Mouse (Mus musculus) ES-CJ7 (cell line): ENCODE data around the gene Eci1.

Experiments used
- DNase-seq: peaks from one replicate; pipeline ENCODE4 v3.0.0; 2011; ENCODE audit warnings: low read depth, low spot score

The Eci1 gene

GRCm38 (mm10) chr17:24472512-24472911 is 46.1 kb downstream of the Eci1 start:
- DNase-seq, result no peak

GRCm38 (mm10) chr17:24473612-24474275 is 47.3 kb downstream of the Eci1 start, which contains the start of gene Bricd5:
Gene Bricd5, plus strand, starts transcription at chr17:24473884.
- no peak for DNase-seq

GRCm38 (mm10) chr17:24474557-24474956 is 48.1 kb downstream of the Eci1 start:
- no peak for DNase-seq

GRCm38 (mm10) chr17:24475586-24475985 is 49.1 kb downstream of the Eci1 start:
- DNase-seq, result no peak

GRCm38 (mm10) chr17:24476022-24476776 is 49.8 kb downstream of the Eci1 start:
- DNase-seq, result no peak

- no peak for DNase-seq
Measured at GRCm38 (mm10) chr17:24477053-24477984, 50.9 kb downstream of the Eci1 start.

GRCm38 (mm10) chr17:24477985-24478600 is 51.7 kb downstream of the Eci1 start:
- no peak for DNase-seq

- peak; percentile 97 for DNase-seq
Measured at GRCm38 (mm10) chr17:24478663-24479380, 52.4 kb downstream of the Eci1 start, which contains the start of gene Mlst8. Gene Mlst8, minus strand, starts transcription at chr17:24479078.

GRCm38 (mm10) chr17:24479431-24479830 is 53.0 kb downstream of the Eci1 start:
- no peak for DNase-seq

GRCm38 (mm10) chr17:24480201-24480826 is 53.9 kb downstream of the Eci1 start:
- DNase-seq, result peak; percentile 71

GRCm38 (mm10) chr17:24481027-24481815 is 54.8 kb downstream of the Eci1 start:
- DNase-seq, result peak; percentile 67

GRCm38 (mm10) chr17:24483495-24483894 is 57.1 kb downstream of the Eci1 start:
- no peak for DNase-seq

GRCm38 (mm10) chr17:24485090-24485860 is 58.8 kb downstream of the Eci1 start:
- peak; percentile 46 for DNase-seq

- no peak for DNase-seq
Measured at GRCm38 (mm10) chr17:24488186-24488661, 61.8 kb downstream of the Eci1 start, which contains the start of gene Caskin1. Gene Caskin1, plus strand, starts transcription at chr17:24488601.

- no peak for DNase-seq
Measured at GRCm38 (mm10) chr17:24488662-24489264, 62.3 kb downstream of the Eci1 start.
